Mouse (Mus musculus) 3134 (cell line): Measurements from ENCODE around the gene Acad9.
A peak's percentile ranks its signal among the peaks of the same experiment; 100 is the strongest.

Source experiments
- DNase-seq: peaks from one replicate; pipeline ENCODE4 v3.0.0-alpha.2; 2011; ENCODE audit warnings: low spot score; ENCODE audit not compliant: insufficient read length; ENCODE audit errors: extremely low read depth

Gene Acad9

GRCm38 (mm10) chr3:36065843-36066651, at the start of gene Acad9:
Gene Acad9, plus strand, starts transcription at chr3:36065979.
- peak; percentile 97 for DNase-seq

- DNase-seq = no peak
Observed at GRCm38 (mm10) chr3:36025732-36026131, 40.0 kb upstream of the Acad9 start.

- no peak for DNase-seq
Observed at GRCm38 (mm10) chr3:36029993-36030392, 35.8 kb upstream of the Acad9 start.

- peak; percentile 24 for DNase-seq
Observed at GRCm38 (mm10) chr3:36031740-36032510, 33.9 kb upstream of the Acad9 start.

GRCm38 (mm10) chr3:36044520-36044919, 21.3 kb upstream of the Acad9 start:
- no peak for DNase-seq

GRCm38 (mm10) chr3:36045086-36045485, 20.7 kb upstream of the Acad9 start:
- DNase-seq = no peak

- DNase-seq = no peak
Observed at GRCm38 (mm10) chr3:36049106-36049505, 16.7 kb upstream of the Acad9 start.

GRCm38 (mm10) chr3:36053447-36053846, 12.3 kb upstream of the Acad9 start, which contains the start of gene Ccdc144b:
Gene Ccdc144b, minus strand, starts transcription at chr3:36053547.
- no peak for DNase-seq

- no peak for DNase-seq
Observed at GRCm38 (mm10) chr3:36060096-36060850, 5.5 kb upstream of the Acad9 start.

- no peak for DNase-seq
Observed at GRCm38 (mm10) chr3:36064592-36065061, 1.2 kb upstream of the Acad9 start.

GRCm38 (mm10) chr3:36065166-36065565, 613 bp upstream of the Acad9 start:
- no peak for DNase-seq

GRCm38 (mm10) chr3:36067731-36068130, 2.0 kb downstream of the Acad9 start:
- DNase-seq = no peak

- DNase-seq = no peak
Observed at GRCm38 (mm10) chr3:36070436-36070835, 4.7 kb downstream of the Acad9 start.

GRCm38 (mm10) chr3:36071047-36071446, 5.3 kb downstream of the Acad9 start:
- no peak for DNase-seq

- no peak for DNase-seq
Observed at GRCm38 (mm10) chr3:36074231-36074630, 8.5 kb downstream of the Acad9 start.

GRCm38 (mm10) chr3:36075466-36075865, 9.7 kb downstream of the Acad9 start:
- no peak for DNase-seq

- DNase-seq = no peak
Observed at GRCm38 (mm10) chr3:36077386-36077785, 11.6 kb downstream of the Acad9 start.

GRCm38 (mm10) chr3:36079886-36080285, 14.1 kb downstream of the Acad9 start:
- no peak for DNase-seq

- no peak for DNase-seq
Observed at GRCm38 (mm10) chr3:36080741-36081140, 15.0 kb downstream of the Acad9 start.

- no peak for DNase-seq
Observed at GRCm38 (mm10) chr3:36082843-36083242, 17.1 kb downstream of the Acad9 start.

- no peak for DNase-seq
Observed at GRCm38 (mm10) chr3:36083381-36083780, 17.6 kb downstream of the Acad9 start.
